Mouse (Mus musculus) adrenal gland, postnatal 4 days (tissue): ENCODE measurements around the gene Rps18. TPM values are rescaled to one million over a fixed set of nuclear protein-coding genes. Genes with fewer than 3 reads are reported as not detected.
"Not testable (repeated sequence)": the region's sequence is repeated elsewhere in the genome, so short reads cannot be mapped to it uniquely, and the experiment has no call there.

Experiments used
- DNase-seq, 2 experiments: peaks; one replicate each; pipeline ENCODE4 v3.0.0; 2021 to 2022; ENCODE audit warnings: low spot score in 2 of 2, mixed read lengths in 2 of 2
- total RNA-seq, 2 experiments: library from RNA; stranded (reverse); gene quantifications; 2 replicates each; pipeline ENCODE4 v1.2.3; 2021

The Rps18 gene
- total RNA-seq, 2 experiments from 2014 or later: 1,180 to 1,281 TPM

DNA sequence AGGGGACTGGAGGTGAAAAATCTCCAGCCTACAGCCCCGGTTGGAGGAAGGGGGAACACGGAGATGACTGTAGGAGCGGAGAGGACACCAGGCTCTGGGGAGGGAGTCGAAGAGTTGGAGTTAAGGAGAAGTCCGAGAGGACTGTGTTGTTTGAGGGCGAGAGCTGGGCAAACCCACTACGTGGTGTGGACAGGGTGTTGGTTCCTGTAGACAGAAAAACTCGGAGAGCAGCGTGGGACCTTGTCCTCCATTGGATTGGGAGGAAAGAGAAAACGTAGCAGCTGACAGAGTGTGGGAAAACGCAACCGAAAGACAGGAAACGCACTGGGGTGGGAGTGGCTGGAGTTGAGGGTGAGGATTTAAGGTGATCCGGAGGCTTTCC, 45.9 kb downstream of the Rps18 start:
- no peak for DNase-seq

GRCm38 (mm10) chr17:33909077-33909868, 46.5 kb downstream of the Rps18 start, which contains the start of gene Daxx:
TSS of gene Daxx (plus strand) at chr17:33909414.
- DNase-seq: peak; percentile 98

- DNase-seq: no peak
These were observed 47.3 kb downstream of the Rps18 start for GRCm38 (mm10) chr17:33908331-33909076.

GRCm38 (mm10) chr17:33904835-33905234, 51.0 kb downstream of the Rps18 start, which contains the start of gene Platr17:
TSS of gene Platr17 (plus strand) at chr17:33905135.
- DNase-seq: not testable (repeated sequence)

GRCm38 (mm10) chr17:33903911-33904651, 51.7 kb downstream of the Rps18 start:
- not testable (repeated sequence) for DNase-seq

DNA sequence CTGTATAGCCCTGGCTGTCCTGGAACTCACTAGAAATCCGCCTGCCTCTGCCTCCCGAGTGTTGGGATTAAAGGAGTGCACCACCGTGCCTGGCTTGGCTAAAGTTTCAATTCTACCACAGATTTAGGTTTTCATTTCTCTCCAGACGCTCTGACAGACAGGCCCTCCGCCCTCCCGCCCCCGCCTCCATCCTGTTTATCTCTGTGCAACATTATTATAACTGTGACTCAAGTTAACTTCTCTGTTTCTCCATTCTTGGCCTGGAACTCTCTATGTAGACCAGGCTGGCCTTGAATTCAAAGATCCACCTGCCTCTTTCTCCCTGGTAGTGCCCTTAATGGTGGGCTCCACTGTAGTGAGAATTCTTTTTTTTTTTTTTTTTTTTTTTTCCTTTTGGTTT, 53.3 kb downstream of the Rps18 start:
- no peak for DNase-seq

DNA sequence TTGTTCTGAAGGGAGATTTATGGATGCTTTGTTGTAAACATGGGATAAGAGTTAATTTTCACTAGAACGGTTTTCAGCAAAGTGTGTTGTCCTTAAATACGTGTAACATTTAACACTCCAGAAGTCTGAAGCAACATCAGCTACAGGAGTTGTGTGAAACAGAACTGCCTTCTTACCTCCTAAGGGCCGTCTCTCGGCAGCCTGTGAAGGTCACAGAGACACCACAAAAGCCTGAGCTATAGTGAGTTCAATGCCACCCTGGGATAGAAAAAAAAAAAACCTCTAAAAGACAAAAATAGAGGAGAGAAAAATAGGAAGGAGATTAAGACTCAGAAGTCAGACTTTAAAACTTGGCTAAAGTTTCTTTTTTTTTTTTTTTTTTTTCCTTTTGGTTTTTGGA, 53.7 kb downstream of the Rps18 start:
- DNase-seq: no peak

Other genes with a start within 250 kb of the Rps18 start
- 10 to 100 TPM; 85.4 to 85.6 TPM for gene March2, start 237.3 kb downstream of the Rps18 start, total RNA-seq
- 100 to 1,000 TPM; 305 to 306 TPM for gene Rab11b, start 195.5 kb downstream of the Rps18 start, total RNA-seq
- 10 to 100 TPM; 43.9 to 68.2 TPM for gene Angptl4, start 174.2 kb downstream of the Rps18 start, total RNA-seq
- 100 to 1,000 TPM; 117 to 136 TPM for gene Kank3, start 145.5 kb downstream of the Rps18 start, total RNA-seq
- 1,000 to 10,000 TPM; 1,918 to 2,060 TPM for gene Rps28, start 131.4 kb downstream of the Rps18 start, total RNA-seq
- gene Ndufa7, start 131.4 kb downstream of the Rps18 start, total RNA-seq: 100 to 1,000 TPM; 354 to 402 TPM
- gene Cd320, start 112.9 kb downstream of the Rps18 start, total RNA-seq: 10 to 100 TPM; 34.3 to 36.0 TPM
- gene Gm7029, start 82.2 kb downstream of the Rps18 start, total RNA-seq: not detected
- 10 to 100 TPM; 30.5 to 31.0 TPM for gene Kifc1, start 65.3 kb downstream of the Rps18 start, total RNA-seq
- gene Platr17, start 50.9 kb downstream of the Rps18 start, total RNA-seq: not detected
- gene Daxx, start 46.6 kb downstream of the Rps18 start, total RNA-seq: 10 to 100 TPM; 34.7 to 37.8 TPM
- 100 to 1,000 TPM; 122 to 131 TPM for gene Tapbp, start 40.1 kb downstream of the Rps18 start, total RNA-seq
- 10 to 100 TPM; 43.0 to 47.1 TPM for gene Zbtb22, start 40.1 kb downstream of the Rps18 start, total RNA-seq
- 10 to 100 TPM; 87.9 to 94.5 TPM for gene Rgl2, start 26.5 kb downstream of the Rps18 start, total RNA-seq
- 10 to 100 TPM; 96.5 to 98.1 TPM for gene Pfdn6, start 15.7 kb downstream of the Rps18 start, total RNA-seq
- gene Wdr46, start 15.3 kb downstream of the Rps18 start, total RNA-seq: 10 to 100 TPM; 35.1 to 35.2 TPM
- gene B3galt4, start 4.5 kb downstream of the Rps18 start, total RNA-seq: 1 to 10 TPM; 7.1 to 7.2 TPM
- 10 to 100 TPM; 62.8 to 72.5 TPM for gene Vps52, start 189 bp downstream of the Rps18 start, total RNA-seq
- gene H2-K1, start 44.3 kb upstream of the Rps18 start, total RNA-seq: 100 to 1,000 TPM; 173 to 174 TPM
- gene Ring1, start 68.7 kb upstream of the Rps18 start, total RNA-seq: 10 to 100 TPM; 49.0 to 54.3 TPM
- gene H2-Ke6, start 72.1 kb upstream of the Rps18 start, total RNA-seq: 100 to 1,000 TPM; 135 to 144 TPM
- 100 to 1,000 TPM; 145 to 156 TPM for gene Slc39a7, start 75.7 kb upstream of the Rps18 start, total RNA-seq
- gene Rxrb, start 75.8 kb upstream of the Rps18 start, total RNA-seq: 10 to 100 TPM; 74.5 to 78.0 TPM
- 1 to 10 TPM; 3.1 to 6.4 TPM for gene Col11a2, start 83.4 kb upstream of the Rps18 start, total RNA-seq
- under 1 TPM in 1 of 2 experiments, not detected in 1; 0.31 TPM for gene H2-Oa, start 136.3 kb upstream of the Rps18 start, total RNA-seq
- 10 to 100 TPM; 11.2 to 11.7 TPM for gene H2-DMa, start 163.5 kb upstream of the Rps18 start, total RNA-seq
- gene Brd2, start 166.6 kb upstream of the Rps18 start, total RNA-seq: 100 to 1,000 TPM; 225 to 226 TPM
- gene H2-DMb2, start 187.3 kb upstream of the Rps18 start, total RNA-seq: 1 to 10 TPM; 1.2 to 3.0 TPM
- 1 to 10 TPM; 1.9 to 3.8 TPM for gene H2-DMb1, start 197.1 kb upstream of the Rps18 start, total RNA-seq
- 10 to 100 TPM; 20.8 to 22.1 TPM for gene Tap1, start 231.6 kb upstream of the Rps18 start, total RNA-seq
- gene Psmb9, start 231.8 kb upstream of the Rps18 start, total RNA-seq: 10 to 100 TPM; 12.6 to 15.0 TPM
- 10 to 100 TPM; 25.0 to 27.4 TPM for gene Psmb8, start 241.7 kb upstream of the Rps18 start, total RNA-seq
- 10 to 100 TPM; 32.9 to 33.2 TPM for gene Tap2, start 247.5 kb upstream of the Rps18 start, total RNA-seq